8 mouse cellular contexts compared by ENCODE assay signal in genomic region chr13:110018431-110018901, GRCm38 (mm10).
DNase-seq lines count a peak whose midpoint lies in the region; ATAC-seq and TF ChIP-seq lines count a peak whose summit lies in the region.

No protein-coding gene starts in this region.

- H3K27me3 ChIP-seq in Patski: peaks cover 31% of the 10 kb centered on the region
- no peaks in the 10 kb centered on the region for H3K27me3 ChIP-seq in hindbrain, postnatal 0 days (ENCODE audit: insufficient read depth, low read length)

- POLR2A ChIA-PET in Patski (lab: Charles Lee): no interaction called here

- H3K4me2 ChIP-seq in hindbrain, postnatal 0 days (ENCODE audit: low read depth, low read length): peak overlapping the region; percentile 68

- in situ Hi-C loops in Patski (cut with MboI; ENCODE audit: low pct_unique_long_range_greater_than_20kb): loop anchor here (5.0 kb wide), 2 partner anchors 96 to 241 kb away; no protein-coding TSS in a partner anchor

- under 1% methylated on average over 17 of the region's 17 CpGs for WGBS in hindbrain, postnatal 0 days

- H3K9ac ChIP-seq in hindbrain, postnatal 0 days (replicated peaks; ENCODE audit: low read length): peak overlapping the region; percentile 51

- H3K36me3 ChIP-seq in hindbrain, postnatal 0 days (ENCODE audit: insufficient read depth, low read length): no peaks in the 10 kb centered on the region

- CTCF ChIA-PET in Patski (lab: Charles Lee): interaction anchor here (0.6 to 1.6 kb wide), 8 partner anchors 11 to 96 kb away, joined by 3 to 5 read pairs (median 3); no protein-coding TSS in a partner anchor

- peak overlapping the region; percentile 57 for H3K27ac ChIP-seq in hindbrain, postnatal 0 days

- no peaks in the 10 kb centered on the region for H3K9me3 ChIP-seq in hindbrain, postnatal 0 days (ENCODE audit: low read length)

- peak overlapping the region; percentile 33 for H3K4me3 ChIP-seq in hindbrain, postnatal 0 days (ENCODE audit: low read length)

- DNase-seq in Patski (ENCODE audit: low read depth, low spot score): peak; percentile 9
- peak; percentile 91 to 94 for DNase-seq in cerebellum, postnatal 14 days
- DNase-seq in gastrocnemius, adult 18-20 months (ENCODE audit: low spot score): peak; percentile 82
- peak; percentile 94 for DNase-seq in hindbrain, postnatal 0 days (ENCODE audit: low spot score)
- peak; percentile 89 to 91 for DNase-seq in left cerebral cortex, adult 18-20 months (ENCODE audit: low spot score in 2 of 2)
- peak; percentile 78 to 83 for DNase-seq in lung, postnatal 4 days
- DNase-seq in retina, postnatal 7 days (ENCODE audit: low read depth, low spot score): peak; percentile 60
- DNase-seq in urinary bladder, adult 18-20 months (ENCODE audit: low spot score in 2 of 2): peak; percentile 56 to 62

- peak; percentile 72 for TF ChIP-seq CTCF in Patski (IDR thresholded peaks at IDR 0.05)
- peak; percentile 84 for TF ChIP-seq CTCF in hindbrain, postnatal 0 days (IDR thresholded peaks at IDR 0.05; ENCODE audit: low read depth)

- ATAC-seq in Patski: peak; percentile 85
- ATAC-seq in hindbrain, postnatal 0 days: peak; percentile 81

- H3K4me1 ChIP-seq in hindbrain, postnatal 0 days (ENCODE audit: insufficient read depth, low read length): peaks cover 6% of the 10 kb centered on the region; the same call in 1 of the 2 replicates

Comparison
In these comparisons a context has a peak if more than half of its experiments do, and no peak if none do; other contexts are left out.
1. Peak in every context shown above with its lines: DNase-seq, ATAC-seq, H3K4me3 ChIP-seq and H3K27ac ChIP-seq.
2. DNase-seq: peak in every context shown above with its lines; median percentile 94 in hindbrain, postnatal 0 days; 92 in cerebellum, postnatal 14 days; 90 in left cerebral cortex, adult 18-20 months; 82 in gastrocnemius, adult 18-20 months; 80 in lung, postnatal 4 days; 60 in retina, postnatal 7 days; 59 in urinary bladder, adult 18-20 months; 9 in Patski.